Mouse (Mus musculus) spleen, postnatal 10 days (tissue): Measurements from ENCODE around the gene Zdhhc21.

Experiments
- DNase-seq, 2 experiments: peaks; one replicate each; pipeline ENCODE4 v3.0.0; 2021 to 2022; ENCODE audit warnings: low spot score in 2 of 2

The Zdhhc21 gene

GRCm38 (mm10) chr4:82864974-82865699, 5.4 kb upstream of the Zdhhc21 start:
- no peak for DNase-seq

- DNase-seq: no peak
Observed at GRCm38 (mm10) chr4:82863316-82863715, 3.6 kb upstream of the Zdhhc21 start.

GRCm38 (mm10) chr4:82861451-82861850, 1.7 kb upstream of the Zdhhc21 start:
- no peak for DNase-seq

- no peak for DNase-seq
Observed at GRCm38 (mm10) chr4:82860566-82860965, 808 bp upstream of the Zdhhc21 start.

- no peak for DNase-seq
Observed at GRCm38 (mm10) chr4:82858431-82859010, 1.2 kb downstream of the Zdhhc21 start.

GRCm38 (mm10) chr4:82856986-82857385, 2.8 kb downstream of the Zdhhc21 start:
- no peak for DNase-seq

GRCm38 (mm10) chr4:82853809-82854208, 5.9 kb downstream of the Zdhhc21 start:
- DNase-seq: no peak

GRCm38 (mm10) chr4:82848552-82849234, 11.1 kb downstream of the Zdhhc21 start:
- no peak for DNase-seq

- no peak for DNase-seq
Observed at GRCm38 (mm10) chr4:82837526-82838240, 22.1 kb downstream of the Zdhhc21 start.

GRCm38 (mm10) chr4:82831155-82831554, 28.6 kb downstream of the Zdhhc21 start:
- no peak for DNase-seq

- DNase-seq: no peak
Observed at GRCm38 (mm10) chr4:82829429-82829828, 30.3 kb downstream of the Zdhhc21 start.

GRCm38 (mm10) chr4:82827001-82827400, 32.8 kb downstream of the Zdhhc21 start:
- DNase-seq: no peak

- no peak for DNase-seq
Observed at GRCm38 (mm10) chr4:82817833-82818232, 41.9 kb downstream of the Zdhhc21 start.

- DNase-seq: peak in 1 of 2 experiments; percentile 11
Observed at GRCm38 (mm10) chr4:82816351-82816750, 43.4 kb downstream of the Zdhhc21 start.

GRCm38 (mm10) chr4:82815296-82815695, 44.5 kb downstream of the Zdhhc21 start:
- DNase-seq: peak in 1 of 2 experiments; percentile 29

- DNase-seq: no peak
Observed at GRCm38 (mm10) chr4:82813356-82813755, 46.4 kb downstream of the Zdhhc21 start.

- DNase-seq: no peak
Observed at GRCm38 (mm10) chr4:82807811-82808210, 51.9 kb downstream of the Zdhhc21 start.

- DNase-seq: no peak
Observed at GRCm38 (mm10) chr4:82806176-82806757, 53.5 kb downstream of the Zdhhc21 start.

GRCm38 (mm10) chr4:82804019-82804418, 55.7 kb downstream of the Zdhhc21 start:
- DNase-seq: no peak

GRCm38 (mm10) chr4:82793608-82794007, 66.2 kb downstream of the Zdhhc21 start:
- no peak for DNase-seq

GRCm38 (mm10) chr4:82792906-82793580, 66.7 kb downstream of the Zdhhc21 start:
- DNase-seq: no peak
